Mouse (Mus musculus): ENCODE results near the gene Ston2. TPM values are rescaled to one million over a fixed set of nuclear protein-coding genes. Genes with fewer than 3 reads are reported as not detected.

The Ston2 gene
- total RNA-seq, 2 experiments from 2014 or later = 42.7 to 51.4 TPM

DNA sequence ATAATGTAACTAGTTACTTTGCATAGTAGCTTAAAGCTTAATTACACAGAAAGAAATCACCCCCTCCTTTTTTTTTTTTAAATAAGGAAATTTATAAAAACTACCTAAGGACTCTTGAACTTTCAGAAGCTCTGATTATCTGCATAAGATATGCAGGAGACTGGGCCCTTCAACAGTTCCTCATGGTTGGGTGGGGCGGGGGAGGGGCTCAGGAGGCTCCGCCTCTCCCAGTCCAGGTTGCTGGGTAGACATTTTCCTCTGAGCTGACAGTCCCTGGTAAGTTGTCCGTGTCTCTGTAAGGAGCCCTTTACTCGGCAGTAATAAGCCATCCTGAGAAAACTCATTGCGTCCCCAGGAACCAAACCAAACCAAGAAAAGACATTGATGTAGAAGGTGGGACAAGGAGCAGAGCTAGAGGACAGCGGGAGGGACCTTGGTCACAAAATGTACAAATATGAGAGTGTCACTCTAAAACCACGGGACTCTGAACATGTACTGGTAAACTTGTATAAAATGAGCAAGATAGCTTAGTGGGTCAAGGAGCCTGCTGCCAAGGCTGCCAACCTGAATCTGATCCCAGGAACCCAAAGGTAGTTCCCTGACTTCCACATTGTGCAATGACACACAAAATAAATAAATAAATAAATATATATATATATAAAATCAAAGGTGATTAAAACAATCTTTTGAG is 88.6 kb downstream of the Ston2 start:
- no peak for DNase-seq

DNA sequence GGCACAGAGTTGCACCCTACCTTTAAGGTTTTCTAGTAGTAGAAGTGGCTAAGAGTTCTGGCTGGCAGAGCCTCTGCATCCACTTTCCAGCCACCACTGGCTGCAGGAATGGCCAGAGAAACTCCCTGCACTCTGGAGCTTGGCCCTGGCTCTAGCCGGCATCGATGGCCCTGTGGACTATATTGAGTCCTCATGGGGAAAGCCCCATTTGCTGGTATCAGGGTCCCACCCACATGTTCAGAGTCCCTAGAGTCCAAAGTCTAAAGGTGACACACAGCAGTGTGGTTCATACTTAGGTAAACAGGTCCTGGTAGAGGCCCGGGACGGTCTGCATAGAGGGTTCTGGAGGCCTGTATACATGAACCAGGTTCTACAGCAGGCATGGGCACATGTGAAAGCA is 92.0 kb downstream of the Ston2 start:
- no peak for DNase-seq

DNA sequence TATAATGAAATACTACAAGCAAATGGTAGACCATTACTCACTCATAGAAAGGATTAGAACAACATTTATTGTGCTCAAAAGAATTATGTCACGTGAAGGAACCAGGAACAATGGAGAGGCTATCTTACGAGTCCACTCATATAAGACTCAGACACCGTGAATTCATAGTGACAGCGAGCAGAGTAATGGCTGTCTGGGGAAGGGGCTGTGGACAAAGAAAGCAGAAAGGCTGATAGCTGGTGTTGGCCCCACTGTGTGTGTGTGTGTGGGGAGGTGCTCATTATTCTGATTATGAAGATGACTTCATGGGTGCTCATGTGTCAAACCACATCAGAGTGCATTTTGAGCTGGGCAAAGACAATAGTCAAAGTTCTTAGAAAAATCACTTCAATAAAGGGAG is 92.4 kb downstream of the Ston2 start:
- no peak for DNase-seq

DNA sequence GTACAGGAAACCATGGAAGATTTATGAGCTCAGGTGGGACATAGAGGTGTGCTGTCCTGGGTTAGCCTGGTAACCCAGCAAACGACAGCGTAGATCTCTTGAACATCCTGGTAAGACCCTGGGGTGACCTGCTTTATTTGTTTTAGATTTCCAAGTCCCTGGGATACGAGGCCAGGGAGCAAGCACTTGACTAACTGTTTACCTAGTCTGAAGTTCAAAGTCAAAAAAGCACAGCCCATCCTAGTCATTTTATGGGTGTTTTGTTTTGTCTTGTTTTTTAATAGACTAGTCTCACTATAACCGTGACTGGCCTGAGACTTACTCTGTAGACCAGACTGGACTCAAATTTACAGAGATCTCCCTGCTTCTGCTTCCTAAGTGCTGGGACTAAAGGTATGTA is 93.4 kb downstream of the Ston2 start:
- DNase-seq = no peak

DNA sequence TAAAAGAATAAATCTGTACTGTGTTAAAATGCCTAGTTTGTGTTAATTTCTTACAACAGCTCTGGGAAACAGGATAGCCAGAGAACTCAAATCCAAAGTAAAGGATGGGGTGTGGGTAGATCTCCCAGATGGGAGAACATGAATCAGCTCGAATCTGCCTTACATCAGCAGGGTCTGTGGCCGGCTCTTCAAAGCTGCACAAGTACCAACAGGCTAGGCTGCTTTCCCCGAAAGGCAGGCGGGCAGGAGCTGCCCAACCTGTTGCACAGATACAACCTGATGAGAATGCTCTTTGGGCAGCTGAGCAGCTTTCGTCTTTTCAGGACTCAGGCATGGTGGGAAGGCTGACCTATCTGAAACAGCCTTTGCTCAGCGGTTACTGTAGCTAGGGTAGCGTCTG is 94.6 kb downstream of the Ston2 start:
- no peak for DNase-seq

DNA sequence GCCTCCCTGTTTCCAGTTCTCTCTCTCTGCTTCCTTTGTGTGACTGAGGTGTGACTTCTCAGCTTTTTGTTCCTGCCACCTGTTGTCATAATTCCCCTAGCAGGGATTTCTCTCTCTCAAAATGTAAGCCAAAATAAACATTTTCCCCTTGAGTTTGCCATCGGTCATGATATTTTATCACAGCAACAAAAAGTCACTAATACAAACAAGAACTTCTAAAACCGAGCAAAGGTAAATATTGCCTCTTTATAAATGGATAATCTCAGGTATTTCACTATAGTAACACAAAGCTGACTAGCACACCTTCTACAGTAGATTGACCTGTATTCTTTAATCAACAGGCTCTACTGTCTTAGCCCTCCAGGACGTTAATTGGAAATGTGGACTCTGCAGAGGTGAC is 95.2 kb downstream of the Ston2 start:
- no peak for DNase-seq

DNA sequence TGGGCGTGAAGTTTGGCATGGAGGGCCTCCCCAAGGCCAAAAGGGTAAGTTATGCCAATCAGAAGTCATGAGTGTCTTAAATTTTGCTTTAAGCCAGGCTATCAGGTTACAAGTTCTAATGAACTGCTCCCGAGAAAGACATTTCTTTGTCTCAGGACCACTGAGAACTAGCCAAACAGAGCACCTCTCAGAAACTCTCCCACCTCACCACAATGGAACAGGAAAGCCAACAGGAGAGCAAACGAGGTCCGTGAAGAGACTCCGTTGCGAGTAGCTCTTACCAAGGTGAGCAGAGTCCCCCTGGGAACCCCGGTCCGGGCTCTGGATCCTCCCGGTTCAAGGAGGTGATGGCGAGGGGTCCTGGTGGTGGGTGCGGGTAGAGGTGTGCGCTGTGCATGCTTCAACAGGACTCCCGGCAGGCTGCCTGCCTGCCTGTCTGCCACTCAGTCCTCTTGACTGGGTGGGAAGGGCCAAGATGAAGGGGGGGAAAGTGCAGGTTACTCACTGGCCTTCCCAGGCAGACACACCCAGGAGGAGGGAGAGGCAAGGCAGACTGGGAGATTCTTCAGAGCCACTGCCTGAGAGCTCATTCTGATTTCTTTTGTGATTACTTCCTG is 102.4 kb downstream of the Ston2 start:
- DNase-seq = no peak

DNA sequence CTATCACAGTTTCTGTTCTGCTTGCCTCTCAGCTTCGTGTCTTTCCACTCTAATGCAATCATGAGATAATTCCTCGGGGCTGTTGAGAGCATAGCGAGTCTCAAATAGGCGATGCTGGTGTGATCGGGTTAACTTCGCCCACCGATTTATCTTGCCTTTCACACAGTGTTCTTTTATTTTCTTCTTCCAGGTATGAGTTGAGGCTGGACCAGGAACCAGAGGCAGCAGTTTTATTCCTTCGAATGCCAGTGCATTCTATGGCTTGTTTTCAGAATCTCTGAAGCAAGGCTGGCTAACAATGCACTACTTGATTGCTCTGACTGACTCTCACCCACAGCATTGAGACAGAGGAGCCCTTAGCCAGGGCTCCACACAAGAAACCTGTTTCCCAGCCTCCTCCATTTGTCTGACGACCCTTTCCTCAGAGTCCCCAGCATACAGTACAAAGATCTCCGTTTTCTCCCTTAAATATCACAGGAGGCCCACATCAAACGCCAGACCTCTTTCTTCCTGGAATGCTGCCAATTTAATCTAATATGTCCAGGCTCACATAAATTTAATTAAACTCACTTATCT is 103.3 kb downstream of the Ston2 start:
- no peak for DNase-seq

DNA sequence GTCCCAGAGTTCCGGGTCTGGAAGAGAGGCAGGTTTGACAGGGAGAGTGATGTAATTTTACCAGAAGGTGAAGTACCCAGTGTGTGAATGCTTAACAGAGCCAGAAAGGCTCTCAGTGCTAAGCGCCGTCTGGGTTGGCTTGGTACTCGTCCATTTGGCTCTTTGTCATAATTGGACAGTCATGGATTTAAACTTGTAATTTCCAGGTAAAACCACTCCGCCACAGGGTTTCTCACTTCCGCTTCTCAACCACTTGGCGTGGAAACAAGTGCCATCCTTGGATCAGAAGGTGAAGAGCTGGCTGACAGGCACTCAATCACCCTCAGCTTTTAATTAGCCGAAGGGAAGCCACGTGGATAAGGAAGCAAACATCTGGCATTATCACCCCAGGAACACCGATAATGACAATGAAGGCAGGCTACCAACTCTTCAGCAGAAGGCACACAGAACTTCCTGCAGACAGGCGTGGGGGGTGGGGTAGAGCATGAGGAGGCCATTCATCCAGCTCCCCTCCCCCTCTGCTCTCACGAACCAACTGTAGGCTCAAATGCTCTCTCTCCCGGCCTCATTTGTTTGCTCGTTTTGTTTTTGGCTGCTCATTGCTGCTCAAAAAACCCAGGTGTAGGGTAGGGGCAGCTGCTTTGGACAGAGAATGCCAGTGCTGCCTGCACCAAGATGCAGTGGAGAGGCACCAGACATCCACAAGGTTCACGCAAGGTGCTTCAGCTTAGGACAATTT is 103.9 kb downstream of the Ston2 start:
- no peak for DNase-seq

DNA sequence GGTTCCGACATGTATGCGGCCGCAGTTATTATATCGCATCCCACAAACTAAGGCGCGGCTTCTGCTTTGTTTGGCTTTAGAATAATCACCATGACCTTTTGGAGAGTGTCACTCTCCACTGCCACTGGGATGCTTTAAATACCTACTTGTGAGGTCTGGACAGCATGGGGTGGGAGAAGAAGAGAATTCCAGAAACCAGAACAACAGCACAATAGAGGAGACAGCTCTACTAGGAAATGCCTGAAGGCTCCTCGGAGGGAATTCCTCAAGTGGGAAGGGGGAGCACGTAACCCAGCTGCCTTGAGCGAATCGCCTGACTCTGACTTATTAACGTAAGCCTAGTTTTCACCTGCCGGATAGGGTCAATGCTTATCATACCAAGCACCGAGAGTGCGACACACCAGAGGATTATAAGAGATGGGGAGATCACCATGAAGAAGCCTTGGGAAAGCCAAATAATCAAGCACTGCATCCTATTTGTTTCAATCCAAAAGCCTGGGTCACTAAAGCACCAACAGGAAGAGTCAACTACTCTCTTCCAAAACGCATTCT is 104.6 kb downstream of the Ston2 start:
- DNase-seq = no peak

DNA sequence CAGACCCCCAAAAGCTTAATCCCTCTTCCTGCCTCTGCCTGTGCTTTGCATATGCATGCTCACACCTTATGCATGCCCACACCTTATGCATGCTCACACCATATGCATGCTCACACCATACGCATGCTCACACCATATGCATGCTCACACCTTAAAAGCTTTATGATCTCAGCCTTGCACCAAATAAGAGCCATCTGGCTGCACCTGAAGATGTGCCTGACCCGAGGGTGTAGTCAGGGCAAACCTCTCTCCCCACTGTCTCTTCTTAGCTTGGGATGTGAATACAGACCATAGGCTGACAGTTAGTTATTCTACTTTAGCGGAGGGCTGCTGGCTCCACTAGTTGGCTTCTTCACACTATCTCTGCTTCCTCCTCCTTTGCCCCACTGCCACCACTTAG is 105.1 kb downstream of the Ston2 start:
- no peak for DNase-seq

DNA sequence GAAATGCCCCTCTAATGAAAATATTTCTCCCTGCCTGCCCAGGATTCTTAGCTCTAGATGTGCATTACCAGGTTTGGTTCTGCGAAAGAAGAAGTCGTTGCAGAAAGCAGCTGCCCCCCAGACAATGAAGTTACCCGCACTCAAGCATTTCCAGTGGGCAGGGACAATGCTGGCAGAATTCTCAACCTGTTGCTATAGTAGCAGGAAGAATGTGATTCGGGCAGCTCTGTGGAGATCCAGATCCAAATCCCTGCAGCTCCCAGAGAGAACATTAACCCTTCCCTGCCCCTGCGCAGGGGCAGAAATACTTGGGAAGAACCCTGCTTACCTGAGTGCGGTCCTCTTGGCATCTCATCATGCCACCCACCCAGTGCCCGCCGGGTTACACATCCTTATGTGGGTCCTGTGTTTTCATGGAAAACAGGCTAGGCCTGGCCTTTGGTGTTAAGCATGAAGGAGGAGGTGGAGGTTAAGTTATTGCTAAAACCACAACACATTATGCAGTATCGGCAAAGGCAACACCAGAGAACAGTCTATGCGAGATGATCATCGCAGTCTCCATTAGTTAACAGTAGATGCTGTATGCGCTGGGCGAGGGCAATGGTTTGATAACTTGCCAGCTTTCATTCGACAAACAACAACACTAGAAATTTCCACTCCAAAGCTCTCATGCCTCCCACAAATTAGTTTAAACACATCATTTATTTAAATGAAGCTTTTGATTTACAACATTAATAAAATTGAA is 108.7 kb downstream of the Ston2 start:
- DNase-seq = no peak

DNA sequence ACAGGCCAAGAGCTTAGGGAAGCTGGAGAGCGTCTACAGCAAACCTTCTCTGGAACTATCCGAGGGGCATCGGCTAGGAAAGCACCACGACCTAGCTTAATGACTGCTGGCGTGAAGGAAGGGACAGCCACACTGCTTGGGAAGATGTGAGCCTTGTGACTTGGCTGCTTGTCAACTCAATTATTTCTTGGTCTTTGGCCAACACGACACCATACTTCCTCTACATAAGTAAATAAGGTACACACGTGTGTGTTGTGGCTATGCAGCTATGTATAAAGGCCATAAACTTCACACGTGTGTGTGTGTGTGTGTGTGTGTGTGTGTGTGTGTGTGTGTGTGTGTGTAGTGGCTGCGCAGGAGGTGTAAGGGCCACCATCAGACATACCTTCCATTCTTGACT is 112.2 kb downstream of the Ston2 start:
- DNase-seq = no peak

DNA sequence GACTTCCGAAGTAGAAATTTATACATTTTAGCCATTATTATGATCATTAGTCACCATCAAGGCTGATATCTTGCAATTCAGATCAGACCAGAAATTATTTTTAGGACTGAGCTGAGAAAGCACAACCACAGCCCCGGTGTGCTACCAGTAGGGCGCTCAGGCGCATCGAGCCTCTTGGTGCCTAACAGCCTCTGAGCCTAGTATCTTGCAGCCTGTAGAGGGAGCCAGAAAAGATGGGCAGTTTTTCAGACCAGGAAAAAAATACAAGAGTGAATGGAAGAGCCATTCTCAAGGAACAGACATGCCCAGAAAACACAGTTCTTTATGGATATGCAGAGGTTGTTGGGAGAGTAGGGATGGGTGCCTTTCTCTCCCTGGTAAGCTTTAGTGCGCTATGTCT is 115.0 kb downstream of the Ston2 start:
- DNase-seq = no peak

DNA sequence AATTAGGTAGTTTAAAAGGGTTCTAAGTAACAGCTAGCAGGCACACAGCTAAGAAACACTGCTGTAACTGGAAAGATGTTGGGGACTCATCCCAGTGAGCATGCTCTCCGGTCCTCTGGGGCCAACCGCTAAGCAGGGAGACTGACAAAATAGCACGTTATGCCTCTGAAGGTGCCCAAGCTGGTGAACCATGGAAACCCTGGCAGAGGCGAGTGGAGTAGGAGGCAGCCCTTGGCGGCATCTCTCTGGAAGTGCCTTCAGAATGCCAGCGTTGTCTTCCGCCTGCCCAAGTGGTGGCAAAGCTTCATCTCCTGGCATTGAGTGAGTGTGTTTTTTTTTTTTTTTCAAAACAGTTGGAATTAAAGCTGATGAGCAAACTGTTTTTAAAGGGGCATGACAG is 115.7 kb downstream of the Ston2 start:
- DNase-seq = no peak

DNA sequence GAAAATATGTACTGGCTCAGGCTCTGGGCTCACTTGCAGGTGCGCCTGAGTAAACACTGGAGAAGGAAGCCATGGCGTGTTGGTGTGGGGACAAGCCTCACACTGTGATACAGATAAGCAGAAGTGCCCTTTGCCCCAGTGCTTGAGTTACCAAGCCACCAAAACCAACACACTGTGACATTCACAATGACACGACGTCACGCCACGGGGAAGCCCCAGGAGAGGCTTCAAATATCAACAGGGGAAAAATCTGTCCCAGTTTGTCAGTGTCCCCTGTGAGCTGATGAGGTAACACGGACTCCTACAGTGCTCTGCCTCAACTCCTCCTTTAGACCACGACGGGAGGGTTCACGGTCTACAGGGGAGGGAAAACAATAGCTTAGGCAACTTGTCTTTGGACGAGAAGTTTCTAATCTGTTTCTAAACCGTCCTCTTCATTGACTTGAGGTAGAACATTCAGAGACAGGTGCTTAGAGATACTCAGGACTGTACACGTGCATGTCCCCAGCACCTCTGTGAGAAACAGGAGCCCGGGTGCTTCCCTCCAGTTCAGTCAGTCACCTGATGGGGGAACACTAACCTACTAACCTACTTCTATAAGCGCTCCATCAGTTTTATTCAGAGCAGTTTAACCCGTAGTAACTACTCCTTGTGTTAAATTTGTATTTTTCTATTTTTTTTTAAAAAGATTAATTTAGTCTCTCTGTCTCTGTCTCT is 119.5 kb downstream of the Ston2 start:
- no peak for DNase-seq

DNA sequence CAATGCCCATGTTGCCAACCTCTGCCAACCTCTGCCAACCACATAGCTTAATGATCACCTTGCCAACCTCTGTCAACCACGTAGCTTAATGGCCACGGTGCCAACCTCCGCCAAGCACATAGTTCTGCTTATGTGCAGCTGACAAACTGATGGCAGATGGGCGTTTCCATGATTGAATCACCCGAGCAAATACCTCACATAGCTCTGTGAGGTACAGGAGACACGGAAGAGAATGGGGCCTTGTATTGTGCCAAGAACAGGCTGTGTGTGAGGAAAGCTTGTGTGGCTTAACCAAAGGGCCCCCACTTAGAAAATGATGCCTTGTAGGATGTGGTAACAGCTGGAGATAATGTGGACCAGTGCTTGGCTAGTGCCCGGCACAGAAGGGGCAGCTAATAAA is 120.4 kb downstream of the Ston2 start:
- DNase-seq = no peak

DNA sequence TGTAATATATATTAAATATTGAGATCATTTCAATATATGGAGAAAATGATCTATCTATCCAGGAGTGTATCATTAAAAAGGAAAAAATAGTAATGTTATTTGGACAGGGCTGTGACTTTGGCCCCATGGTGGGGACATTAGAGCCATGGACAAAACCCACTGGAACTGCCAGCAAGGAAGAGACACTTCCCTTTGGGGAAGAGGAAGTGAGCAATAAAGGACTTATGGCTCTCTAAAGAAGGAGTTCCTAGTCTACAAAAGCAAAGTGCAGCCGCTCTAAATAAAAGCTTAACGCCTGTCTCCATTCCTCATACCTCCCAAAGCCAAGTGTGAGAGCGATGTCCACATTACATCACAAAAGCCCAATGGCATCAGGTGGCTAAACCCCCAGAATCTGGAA is 121.6 kb downstream of the Ston2 start:
- no peak for DNase-seq

DNA sequence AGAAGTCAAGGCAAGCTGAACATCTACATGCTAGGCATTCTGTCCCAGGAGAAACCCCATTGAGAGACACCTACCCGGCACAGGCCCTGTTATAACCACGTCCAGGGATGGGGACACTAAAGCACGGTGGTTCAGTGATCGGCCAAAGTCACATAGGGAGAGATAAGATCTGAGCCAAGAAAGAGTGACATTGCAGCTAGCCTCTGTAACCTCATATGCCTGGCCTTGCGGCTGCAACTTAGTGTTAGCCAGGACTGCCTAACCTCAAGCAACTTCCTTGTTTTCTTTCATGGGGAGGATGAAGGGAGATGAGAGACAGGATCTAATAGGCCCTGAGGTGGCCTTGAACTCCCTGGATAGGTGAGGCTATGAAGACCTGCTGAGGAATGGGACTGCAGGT is 122.8 kb downstream of the Ston2 start:
- no peak for DNase-seq

DNA sequence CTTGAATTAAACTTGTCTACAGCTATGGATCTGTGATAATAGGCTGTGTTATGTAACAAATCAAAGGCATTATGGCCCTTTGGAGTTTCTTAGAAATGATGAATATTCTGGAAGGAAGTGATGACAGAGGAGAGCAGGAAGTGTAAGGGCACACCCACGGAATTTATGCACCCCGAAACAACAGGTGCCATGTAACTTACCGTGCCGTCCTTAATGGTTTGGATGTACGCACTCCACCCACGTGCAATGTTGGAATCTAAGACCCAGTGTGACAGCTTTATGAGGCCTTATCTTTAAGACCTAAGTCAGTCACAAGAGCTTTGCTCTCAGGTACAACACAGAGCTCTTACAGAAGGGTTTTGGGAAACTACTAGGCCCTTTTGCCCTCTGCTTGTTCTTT is 124.9 kb downstream of the Ston2 start:
- no peak for DNase-seq

DNA sequence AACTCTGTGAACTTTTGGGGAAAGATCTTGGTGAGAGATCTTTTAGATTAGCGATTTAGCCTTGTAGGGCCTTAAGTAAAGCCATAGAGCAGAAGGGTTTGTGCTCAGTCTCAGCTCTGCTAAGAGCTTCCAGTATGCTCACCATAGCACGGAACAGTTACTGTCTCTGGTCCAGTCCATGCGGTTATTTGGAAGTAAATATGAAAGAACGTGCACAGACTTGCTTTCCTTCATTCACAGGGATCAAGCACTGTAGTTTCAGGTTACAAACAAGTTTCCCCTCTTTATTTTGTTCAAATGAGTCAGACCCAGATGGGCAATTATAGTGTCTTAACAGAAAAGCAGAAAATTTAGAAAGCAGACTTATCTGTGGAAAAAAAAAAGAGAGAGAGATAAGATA is 125.3 kb downstream of the Ston2 start:
- DNase-seq = no peak

All from gastrocnemius, postnatal 10 days (tissue).